Mouse (Mus musculus) brain, embryonic 14.5 days (tissue): Measurements from ENCODE around the gene Mylk.

Experiments used
- CTCF ChIP-seq: fragments of 200-500 bp; IDR thresholded peaks from 2 replicates; pipeline ENCODE4 v1.5.1; 2012; ENCODE audit warnings: inconsistent platforms, mild to moderate bottlenecking, moderate library complexity, borderline replicate concordance; ENCODE audit not compliant: insufficient read depth, insufficient read length; ENCODE audit errors: extremely low read depth
- POLR2A ChIP-seq: fragments of 200-500 bp; IDR thresholded peaks from 2 replicates; pipeline ENCODE4 v1.6.1; 2012; ENCODE audit warnings: mild to moderate bottlenecking, inconsistent platforms, borderline replicate concordance; ENCODE audit not compliant: poor library complexity, insufficient read depth, insufficient read length, severe bottlenecking; ENCODE audit errors: extremely low read depth

DNA sequence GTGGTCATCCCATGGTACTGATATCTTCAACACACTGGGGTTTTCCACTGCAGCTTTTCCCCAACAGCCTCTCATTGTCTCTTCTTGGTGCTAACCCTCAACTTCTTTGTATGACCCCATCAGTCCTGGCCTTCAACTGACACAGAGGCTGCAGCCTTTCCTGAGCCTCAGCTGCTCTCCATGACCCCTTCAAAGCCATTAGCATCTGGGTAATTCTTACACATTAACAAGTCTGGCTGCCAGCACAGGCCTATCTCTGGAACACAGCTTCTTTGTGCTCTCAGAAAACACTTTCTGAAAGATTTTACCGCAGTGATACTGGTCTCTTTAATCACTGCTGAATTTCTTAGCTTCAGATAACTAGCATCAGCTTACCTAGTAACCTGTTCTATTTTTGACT is 295.1 kb downstream of the Mylk start:
- TF ChIP-seq CTCF (no peak), POLR2A (no peak)
